Mouse (Mus musculus): Measurements from ENCODE around the gene Bmp6. TPM values are rescaled to one million over a fixed set of nuclear protein-coding genes. Genes with fewer than 3 reads are reported as not detected.
A peak's percentile ranks its signal among the peaks of the same experiment; 100 is the strongest.

The Bmp6 gene
- polyA plus RNA-seq, 1 experiment from 2014 or later: 2.2 TPM

GRCm38 (mm10) chr13:38506320-38506719, 161.4 kb downstream of the Bmp6 start:
- H3K27ac ChIP-seq (ENCODE audit: low read depth, low read length): no peak overlapping the region
- no peaks in the 10 kb centered on the region for H3K27me3 ChIP-seq (ENCODE audit: control insufficient read depth, insufficient read depth, low read length)
- no peak overlapping the region for H3K4me3 ChIP-seq (ENCODE audit: low read depth, low read length)
- H3K9ac ChIP-seq (ENCODE audit: low read length): no peak overlapping the region
- H3K4me1 ChIP-seq (replicated peaks; ENCODE audit: control insufficient read depth, insufficient read depth, low read length): no peaks in the 10 kb centered on the region
- WGBS: 86% methylated on average over 8 of the region's 8 CpGs
- H3K9me3 ChIP-seq (ENCODE audit: control insufficient read depth, low read length): no peaks in the 10 kb centered on the region
- peak; percentile 69 for DNase-seq (ENCODE audit: low spot score)
- no peak overlapping the region for H3K4me2 ChIP-seq (ENCODE audit: low read depth, low read length, severe bottlenecking)
- ATAC-seq (replicated peaks; ENCODE audit: low FRiP score): no peak
- H3K36me3 ChIP-seq (ENCODE audit: control insufficient read depth, insufficient read depth, low read length): no peaks in the 10 kb centered on the region; the same call in 1 of the 2 replicates

- no peaks in the 10 kb centered on the region; the same call in 1 of the 2 replicates for H3K36me3 ChIP-seq (ENCODE audit: control insufficient read depth, insufficient read depth, low read length)
These were observed 162.0 kb downstream of the Bmp6 start for GRCm38 (mm10) chr13:38506936-38507335.

GRCm38 (mm10) chr13:38509681-38510341, 164.9 kb downstream of the Bmp6 start:
- Histone ChIP-seq H3K36me3 (ENCODE audit: control insufficient read depth, insufficient read depth, low read length) (no peaks in the 10 kb centered on the region; the same call in 1 of the 2 replicates), H3K9ac (ENCODE audit: low read length) (no peak overlapping the region), H3K9me3 (ENCODE audit: control insufficient read depth, low read length) (no peaks in the 10 kb centered on the region), H3K4me1 (replicated peaks; ENCODE audit: control insufficient read depth, insufficient read depth, low read length) (no peaks in the 10 kb centered on the region), H3K4me2 (ENCODE audit: low read depth, low read length, severe bottlenecking) (no peak overlapping the region), H3K27ac (ENCODE audit: low read depth, low read length) (no peak overlapping the region), H3K4me3 (ENCODE audit: low read depth, low read length) (no peak overlapping the region), H3K27me3 (ENCODE audit: control insufficient read depth, insufficient read depth, low read length) (no peaks in the 10 kb centered on the region)
- ATAC-seq (replicated peaks; ENCODE audit: low FRiP score) (no peak), DNase-seq (ENCODE audit: low spot score) (no peak)
- 94% methylated on average over 8 of the region's 8 CpGs for whole genome bisulfite sequencing

More at GRCm38 (mm10) chr13:38506936-38507335, 162.0 kb downstream of the Bmp6 start:
- Histone ChIP-seq H3K9ac (ENCODE audit: low read length) (no peak overlapping the region), H3K9me3 (ENCODE audit: control insufficient read depth, low read length) (no peaks in the 10 kb centered on the region), H3K27ac (ENCODE audit: low read depth, low read length) (no peak overlapping the region), H3K4me2 (ENCODE audit: low read depth, low read length, severe bottlenecking) (no peak overlapping the region), H3K27me3 (ENCODE audit: control insufficient read depth, insufficient read depth, low read length) (no peaks in the 10 kb centered on the region), H3K4me1 (replicated peaks; ENCODE audit: control insufficient read depth, insufficient read depth, low read length) (no peaks in the 10 kb centered on the region), H3K4me3 (ENCODE audit: low read depth, low read length) (no peak overlapping the region)
- DNase-seq (ENCODE audit: low spot score): no peak
- 94% methylated on average over 10 of the region's 10 CpGs for WGBS
- ATAC-seq (replicated peaks; ENCODE audit: low FRiP score): no peak

- WGBS: 92% methylated on average over 10 of the region's 10 CpGs
- no peak for DNase-seq (ENCODE audit: low spot score)
- no peak overlapping the region for H3K27ac ChIP-seq (ENCODE audit: low read depth, low read length)
- no peak overlapping the region for H3K4me3 ChIP-seq (ENCODE audit: low read depth, low read length)
- ATAC-seq (replicated peaks; ENCODE audit: low FRiP score): no peak
- H3K9me3 ChIP-seq (ENCODE audit: control insufficient read depth, low read length): no peaks in the 10 kb centered on the region
- no peak overlapping the region for H3K4me2 ChIP-seq (ENCODE audit: low read depth, low read length, severe bottlenecking)
- H3K36me3 ChIP-seq (ENCODE audit: control insufficient read depth, insufficient read depth, low read length): no peaks in the 10 kb centered on the region; the same call in 1 of the 2 replicates
- H3K27me3 ChIP-seq (ENCODE audit: control insufficient read depth, insufficient read depth, low read length): no peaks in the 10 kb centered on the region
- H3K4me1 ChIP-seq (replicated peaks; ENCODE audit: control insufficient read depth, insufficient read depth, low read length): no peaks in the 10 kb centered on the region
- no peak overlapping the region for H3K9ac ChIP-seq (ENCODE audit: low read length)
These were observed 167.1 kb downstream of the Bmp6 start for GRCm38 (mm10) chr13:38511979-38512378.

- H3K27ac ChIP-seq (ENCODE audit: low read depth, low read length): no peak overlapping the region
- WGBS: 92% methylated on average over 7 of the region's 7 CpGs
- H3K4me3 ChIP-seq (ENCODE audit: low read depth, low read length): no peak overlapping the region
- DNase-seq (ENCODE audit: low spot score) (no peak), ATAC-seq (replicated peaks; ENCODE audit: low FRiP score) (no peak)
- H3K9me3 ChIP-seq (ENCODE audit: control insufficient read depth, low read length): no peaks in the 10 kb centered on the region
- no peaks in the 10 kb centered on the region; the same call in 1 of the 2 replicates for H3K36me3 ChIP-seq (ENCODE audit: control insufficient read depth, insufficient read depth, low read length)
- no peak overlapping the region for H3K9ac ChIP-seq (ENCODE audit: low read length)
- H3K4me2 ChIP-seq (ENCODE audit: low read depth, low read length, severe bottlenecking): no peak overlapping the region
- H3K4me1 ChIP-seq (replicated peaks; ENCODE audit: control insufficient read depth, insufficient read depth, low read length): no peaks in the 10 kb centered on the region
- H3K27me3 ChIP-seq (ENCODE audit: control insufficient read depth, insufficient read depth, low read length): no peaks in the 10 kb centered on the region
These were observed 169.0 kb downstream of the Bmp6 start for GRCm38 (mm10) chr13:38513921-38514320.

- Histone ChIP-seq H3K4me3 (ENCODE audit: low read depth, low read length) (no peak overlapping the region), H3K36me3 (ENCODE audit: control insufficient read depth, insufficient read depth, low read length) (no peaks in the 10 kb centered on the region; the same call in 1 of the 2 replicates), H3K9me3 (ENCODE audit: control insufficient read depth, low read length) (no peaks in the 10 kb centered on the region), H3K4me1 (replicated peaks; ENCODE audit: control insufficient read depth, insufficient read depth, low read length) (no peaks in the 10 kb centered on the region), H3K9ac (ENCODE audit: low read length) (no peak overlapping the region), H3K27ac (ENCODE audit: low read depth, low read length) (no peak overlapping the region), H3K27me3 (ENCODE audit: control insufficient read depth, insufficient read depth, low read length) (no peaks in the 10 kb centered on the region), H3K4me2 (ENCODE audit: low read depth, low read length, severe bottlenecking) (no peak overlapping the region)
- WGBS: 92% methylated on average over 2 of the region's 2 CpGs
- ATAC-seq (replicated peaks; ENCODE audit: low FRiP score): no peak
- DNase-seq (ENCODE audit: low spot score): no peak
These were observed 170.5 kb downstream of the Bmp6 start for GRCm38 (mm10) chr13:38515431-38515830.

GRCm38 (mm10) chr13:38515845-38516244, 170.9 kb downstream of the Bmp6 start:
- no peaks in the 10 kb centered on the region for H3K4me1 ChIP-seq (replicated peaks; ENCODE audit: control insufficient read depth, insufficient read depth, low read length)
- no peak overlapping the region for H3K27ac ChIP-seq (ENCODE audit: low read depth, low read length)
- DNase-seq (ENCODE audit: low spot score): no peak
- no peak overlapping the region for H3K4me2 ChIP-seq (ENCODE audit: low read depth, low read length, severe bottlenecking)
- WGBS: 85% methylated on average over 3 of the region's 3 CpGs
- H3K36me3 ChIP-seq (ENCODE audit: control insufficient read depth, insufficient read depth, low read length): no peaks in the 10 kb centered on the region; the same call in 1 of the 2 replicates
- H3K4me3 ChIP-seq (ENCODE audit: low read depth, low read length): no peak overlapping the region
- no peaks in the 10 kb centered on the region for H3K9me3 ChIP-seq (ENCODE audit: control insufficient read depth, low read length)
- no peak overlapping the region for H3K9ac ChIP-seq (ENCODE audit: low read length)
- no peak for ATAC-seq (replicated peaks; ENCODE audit: low FRiP score)
- H3K27me3 ChIP-seq (ENCODE audit: control insufficient read depth, insufficient read depth, low read length): no peaks in the 10 kb centered on the region

- Histone ChIP-seq H3K4me1 (replicated peaks; ENCODE audit: control insufficient read depth, insufficient read depth, low read length) (no peaks in the 10 kb centered on the region), H3K27me3 (ENCODE audit: control insufficient read depth, insufficient read depth, low read length) (no peaks in the 10 kb centered on the region), H3K4me2 (ENCODE audit: low read depth, low read length, severe bottlenecking) (no peak overlapping the region), H3K9me3 (ENCODE audit: control insufficient read depth, low read length) (no peaks in the 10 kb centered on the region), H3K27ac (ENCODE audit: low read depth, low read length) (no peak overlapping the region), H3K4me3 (ENCODE audit: low read depth, low read length) (no peak overlapping the region), H3K9ac (ENCODE audit: low read length) (no peak overlapping the region), H3K36me3 (ENCODE audit: control insufficient read depth, insufficient read depth, low read length) (no peaks in the 10 kb centered on the region; the same call in 1 of the 2 replicates)
- DNase-seq (ENCODE audit: low spot score): no peak
- no peak for ATAC-seq (replicated peaks; ENCODE audit: low FRiP score)
- 87% methylated on average over 11 of the region's 11 CpGs for WGBS
These were observed 171.7 kb downstream of the Bmp6 start for GRCm38 (mm10) chr13:38516582-38516981.

GRCm38 (mm10) chr13:38520299-38520698, 175.4 kb downstream of the Bmp6 start:
- H3K36me3 ChIP-seq (ENCODE audit: control insufficient read depth, insufficient read depth, low read length): peaks cover 4% of the 10 kb centered on the region; the same call in 1 of the 2 replicates

More at GRCm38 (mm10) chr13:38520299-38520698, 175.4 kb downstream of the Bmp6 start:
- no peak for ATAC-seq (replicated peaks; ENCODE audit: low FRiP score)
- H3K4me3 ChIP-seq (ENCODE audit: low read depth, low read length): no peak overlapping the region
- no peaks in the 10 kb centered on the region for H3K4me1 ChIP-seq (replicated peaks; ENCODE audit: control insufficient read depth, insufficient read depth, low read length)
- H3K27me3 ChIP-seq (ENCODE audit: control insufficient read depth, insufficient read depth, low read length): no peaks in the 10 kb centered on the region
- no peak overlapping the region for H3K27ac ChIP-seq (ENCODE audit: low read depth, low read length)
- no peak overlapping the region for H3K4me2 ChIP-seq (ENCODE audit: low read depth, low read length, severe bottlenecking)
- no peaks in the 10 kb centered on the region for H3K9me3 ChIP-seq (ENCODE audit: control insufficient read depth, low read length)
- no peak for DNase-seq (ENCODE audit: low spot score)
- no peak overlapping the region for H3K9ac ChIP-seq (ENCODE audit: low read length)
- WGBS: 95% methylated on average over 11 of the region's 11 CpGs
